8 mouse cellular contexts compared by ENCODE assay signal in the genomic region with DNA sequence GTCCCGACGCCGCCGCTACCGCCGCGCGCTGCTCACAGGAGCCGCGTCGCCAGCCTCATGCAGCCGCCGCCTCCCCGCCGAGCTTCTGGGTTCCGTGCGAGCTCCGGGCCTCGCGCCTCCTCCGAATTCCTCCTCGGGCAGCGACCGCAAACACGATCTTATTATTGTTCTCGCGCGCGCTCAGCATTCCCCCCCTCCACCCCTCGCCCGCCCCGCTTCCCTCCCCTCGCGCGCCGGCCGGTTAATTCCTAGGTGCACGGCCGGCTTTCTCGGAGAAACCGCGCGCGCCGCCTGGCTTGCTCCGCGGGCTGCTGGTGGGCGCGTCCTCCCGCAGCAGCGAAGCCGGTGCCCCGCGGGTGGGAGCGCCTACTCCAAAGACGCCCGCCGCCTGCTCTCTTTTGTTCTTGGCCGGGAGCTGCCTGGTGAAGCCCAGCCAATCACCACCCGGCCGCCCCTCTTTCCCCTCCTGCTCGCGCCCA. TPM values are rescaled to one million over a fixed set of nuclear protein-coding genes. Genes with fewer than 3 reads are reported as not detected.
A peak's percentile ranks its signal among the peaks of the same experiment; 100 is the strongest.
DNase-seq lines count a peak whose midpoint lies in the region; ATAC-seq and TF ChIP-seq lines count a peak whose summit lies in the region.

A gene (minus strand): TSS at position 207 of the 479 bp plus-strand sequence.

- TF ChIP-seq CTCF in layer of hippocampus, adult 2 months (conservative IDR thresholded peaks at IDR 0.05): peak; percentile 42
- no peak for TF ChIP-seq CTCF in liver, postnatal 0 days (IDR thresholded peaks at IDR 0.05; ENCODE audit: low read depth)

- H3K4me2 ChIP-seq in liver, postnatal 0 days (ENCODE audit: low read depth, low read length): peak within 1 kb of the TSS; percentile 69

- peak within 1 kb of the TSS; percentile 95 for H3K27ac ChIP-seq in layer of hippocampus, adult 2 months
- no peak within 1 kb of the TSS for H3K27ac ChIP-seq in liver, postnatal 0 days (ENCODE audit: low read depth)

- H3K36me3 ChIP-seq in liver, postnatal 0 days (replicated peaks; ENCODE audit: insufficient read depth, low read length): no peaks in the 10 kb centered on the region

- peak; percentile 29; the same call in 1 of the 2 replicates for ATAC-seq in liver, postnatal 0 days

- 0 out of 2 replicates have a peak, but pooled peaks cover 3% of the 10 kb centered on the region for H3K4me1 ChIP-seq in liver, postnatal 0 days (ENCODE audit: insufficient read depth)

- no peak for TF ChIP-seq EP300 in liver, postnatal 0 days (IDR thresholded peaks at IDR 0.05; ENCODE audit: low read depth)

- peak; percentile 92 for DNase-seq in MN1 (ENCODE audit: low spot score)
- peak; percentile 84 for DNase-seq in cerebellum, adult 18-20 months
- DNase-seq in forelimb bud, embryonic 11.5 days (ENCODE audit: low read depth, low spot score): peak; percentile 67
- DNase-seq in heart, postnatal 4 days: peak; percentile 89
- peak; percentile 84 to 85 for DNase-seq in layer of hippocampus, adult 2 months (ENCODE audit: low spot score in 2 of 2)
- peak; percentile 46 for DNase-seq in liver, postnatal 0 days
- peak; percentile 82 for DNase-seq in ovary, postnatal 36 days (ENCODE audit: low spot score)
- peak; percentile 82 for DNase-seq in thymus, postnatal 4 days

- under 1% methylated on average over 48 of the region's 63 CpGs for WGBS in liver, postnatal 0 days (ENCODE audit: insufficient replicate concordance)

- peaks cover 59% of the 10 kb centered on the region for H3K27me3 ChIP-seq in liver, postnatal 0 days (ENCODE audit: insufficient read depth, low read length)

- no peaks in the 10 kb centered on the region for H3K9me3 ChIP-seq in liver, postnatal 0 days (ENCODE audit: low read length)

- peak within 1 kb of the TSS; percentile 75 for H3K4me3 ChIP-seq in layer of hippocampus, adult 2 months
- peak within 1 kb of the TSS; percentile 55 for H3K4me3 ChIP-seq in liver, postnatal 0 days (ENCODE audit: low read depth, low read length)

- H3K9ac ChIP-seq in liver, postnatal 0 days (replicated peaks): no peak within 1 kb of the TSS; the same call in 1 of the 2 replicates

RNA-seq across cellular contexts. Expression of the gene that starts here (rescaled TPM):
- 10 to 100 TPM; 17.6 to 20.2 TPM for total RNA-seq in heart, postnatal 4 days (2021)
- total RNA-seq in layer of hippocampus, adult 2 months (2021): 10 to 100 TPM; 62.1 to 64.3 TPM
- 0.59 and 0.66 TPM in 2 replicates for polyA plus RNA-seq in liver, postnatal 0 days (2015; fragmentation: Nextera tagmentation; extraction: Ambion mirVana)

Comparison
In these comparisons a context has a peak if more than half of its experiments do, and no peak if none do; other contexts are left out.
1. Peak in DNase-seq, ATAC-seq, H3K4me3 ChIP-seq and H3K4me2 ChIP-seq in liver, postnatal 0 days; RNA of the gene not detected or under 1 TPM.